Mouse (Mus musculus): Measurements from ENCODE around the gene Magel2.

The Magel2 gene

DNA sequence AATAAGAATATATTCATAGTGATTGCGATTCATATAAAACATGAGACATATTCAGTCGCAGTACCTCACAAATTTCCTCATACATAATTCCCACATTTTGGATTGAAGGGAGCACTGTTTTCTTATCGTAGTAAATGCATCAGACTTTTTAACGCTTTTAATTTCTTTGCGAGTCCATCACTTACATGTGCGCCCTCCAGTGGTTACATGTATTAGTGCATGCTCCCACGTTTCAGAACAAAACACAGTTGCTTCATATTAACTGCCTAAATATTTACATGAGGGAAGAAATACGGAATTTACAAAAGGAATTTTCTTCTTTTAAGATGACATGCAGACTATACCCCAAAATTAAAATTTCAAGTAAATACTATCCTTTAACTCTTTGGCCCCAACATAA lies 51.5 kb downstream of the Magel2 start:
- no peak for DNase-seq

Data from cerebellum, adult 8-10 months (tissue).